Mouse (Mus musculus) cortical plate, adult 2 months (tissue): ENCODE results near the gene Cope. TPM values are rescaled to one million over a fixed set of nuclear protein-coding genes. Genes with fewer than 3 reads are reported as not detected.

ENCODE experiments used
- H3K27ac ChIP-seq: fragments of 200-500 bp; 2 replicates; pipeline ENCODE4 v1.5.1; 2012; ENCODE audit warnings: low read length, control low read depth, inconsistent platforms; ENCODE audit not compliant: insufficient read depth
- H3K4me1 ChIP-seq: fragments of 200-500 bp; 2 replicates; pipeline ENCODE4 v1.6.1; 2011; ENCODE audit warnings: low read length; ENCODE audit not compliant: control insufficient read depth, insufficient read depth
- H3K4me3 ChIP-seq: fragments of 200-500 bp; 2 replicates; pipeline ENCODE4 v1.5.1; 2011; ENCODE audit warnings: mild to moderate bottlenecking, low read length, control low read depth; ENCODE audit not compliant: insufficient read depth
- CTCF ChIP-seq: fragments of 200-500 bp; IDR thresholded peaks from 2 replicates; pipeline ENCODE4 v1.5.1; 2011; ENCODE audit warnings: mild to moderate bottlenecking, control low read depth, low read length; ENCODE audit not compliant: insufficient read depth; ENCODE audit errors: extremely low read depth
- POLR2A ChIP-seq: fragments of 200-500 bp; IDR thresholded peaks from 2 replicates; pipeline ENCODE4 v1.6.1; 2011; ENCODE audit warnings: mild to moderate bottlenecking, low read length, control low read depth; ENCODE audit not compliant: insufficient read depth; ENCODE audit errors: extremely low read depth
- polyA plus RNA-seq: library from polyadenylated mRNA; depleted of rRNA; stranded (reverse); fragments of >200 nt; gene quantifications from 2 replicates; pipeline ENCODE4 v1.2.3, GENCODE M21; 2012

Gene Cope
- polyA plus RNA-seq, 1 experiment: 232 TPM

DNA sequence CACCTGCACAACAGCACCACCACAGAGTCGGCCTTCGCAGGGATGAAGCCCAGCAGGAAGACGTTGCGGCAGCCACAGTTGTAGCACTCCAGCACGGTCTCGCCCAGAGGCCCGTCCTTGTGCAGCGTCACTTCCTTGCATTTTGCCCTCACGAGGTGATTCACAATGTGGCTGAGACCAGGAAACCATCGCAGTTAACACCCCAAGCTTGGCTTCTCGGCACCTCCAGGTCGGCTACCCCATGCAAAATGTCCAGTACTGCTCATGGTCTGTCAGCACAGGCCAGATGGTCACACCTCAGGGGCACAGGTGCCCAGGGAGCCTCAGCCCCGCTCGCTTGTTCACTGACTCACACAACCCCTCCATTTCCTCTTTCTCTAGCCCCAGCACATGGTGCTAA, 39.7 kb downstream of the Cope start:
- no peaks in the 10 kb centered on the region for H3K4me1 ChIP-seq
- TF ChIP-seq CTCF (no peak), POLR2A (no peak)
- no peak overlapping the region for H3K27ac ChIP-seq
- H3K4me3 ChIP-seq: no peak overlapping the region

- Histone ChIP-seq H3K4me1 (no peaks in the 10 kb centered on the region), H3K4me3 (no peak overlapping the region), H3K27ac (no peak overlapping the region)
- no peak for TF ChIP-seq POLR2A
- no peak for TF ChIP-seq CTCF
These were observed 40.8 kb downstream of the Cope start for GRCm38 (mm10) chr8:70343076-70343475.

- H3K4me1 ChIP-seq: no peaks in the 10 kb centered on the region
- TF ChIP-seq POLR2A: no peak
- peak; percentile 64 for TF ChIP-seq CTCF
- H3K27ac ChIP-seq: no peak overlapping the region
- no peak overlapping the region for H3K4me3 ChIP-seq
These were observed 41.4 kb downstream of the Cope start for GRCm38 (mm10) chr8:70343696-70344095.

DNA sequence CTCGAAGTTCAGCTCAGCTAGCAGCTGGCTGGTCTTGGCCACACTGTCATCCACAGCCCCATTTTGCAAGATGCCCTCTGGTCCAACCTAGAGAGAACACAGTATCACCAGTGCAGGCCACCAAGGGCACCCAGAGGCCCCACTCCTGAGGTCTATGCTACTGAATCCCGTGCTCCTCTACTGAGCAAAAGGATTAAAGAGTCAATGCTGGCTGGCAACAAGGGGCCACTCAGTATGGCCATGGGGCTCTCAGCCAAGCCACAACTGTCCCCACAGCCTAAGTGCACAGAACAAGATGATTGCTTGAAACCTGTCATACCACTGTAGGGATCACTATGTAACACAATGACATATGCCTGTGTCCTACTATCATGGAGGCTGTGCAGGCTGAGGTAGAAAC, 42.0 kb downstream of the Cope start:
- TF ChIP-seq POLR2A (no peak), CTCF (no peak)
- no peak overlapping the region for H3K4me3 ChIP-seq
- H3K27ac ChIP-seq: no peak overlapping the region
- H3K4me1 ChIP-seq: no peaks in the 10 kb centered on the region

DNA sequence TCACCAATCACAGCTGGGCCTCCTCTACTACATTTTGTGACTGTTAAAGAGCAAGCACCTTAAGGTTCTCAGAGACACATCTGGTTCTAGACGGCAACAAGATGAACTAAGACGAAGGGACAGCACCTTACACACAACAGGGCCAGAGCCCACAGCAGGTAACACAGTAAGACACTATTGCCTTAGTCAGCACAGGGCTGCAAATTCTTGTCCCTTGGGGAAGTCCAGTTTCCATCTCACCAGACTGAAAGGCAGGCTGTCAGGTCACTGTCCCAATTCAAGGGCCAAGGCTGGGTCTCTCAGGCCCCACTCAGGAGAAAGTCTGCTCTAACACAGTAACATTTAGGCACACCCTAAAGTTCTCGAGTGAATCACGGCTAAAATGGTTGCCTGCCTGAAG, 45.1 kb downstream of the Cope start:
- H3K4me1 ChIP-seq: peaks cover 6% of the 10 kb centered on the region; the same call in 1 of the 2 replicates
- no peak overlapping the region for H3K4me3 ChIP-seq
- H3K27ac ChIP-seq: no peak overlapping the region
- TF ChIP-seq CTCF (no peak), POLR2A (no peak)

DNA sequence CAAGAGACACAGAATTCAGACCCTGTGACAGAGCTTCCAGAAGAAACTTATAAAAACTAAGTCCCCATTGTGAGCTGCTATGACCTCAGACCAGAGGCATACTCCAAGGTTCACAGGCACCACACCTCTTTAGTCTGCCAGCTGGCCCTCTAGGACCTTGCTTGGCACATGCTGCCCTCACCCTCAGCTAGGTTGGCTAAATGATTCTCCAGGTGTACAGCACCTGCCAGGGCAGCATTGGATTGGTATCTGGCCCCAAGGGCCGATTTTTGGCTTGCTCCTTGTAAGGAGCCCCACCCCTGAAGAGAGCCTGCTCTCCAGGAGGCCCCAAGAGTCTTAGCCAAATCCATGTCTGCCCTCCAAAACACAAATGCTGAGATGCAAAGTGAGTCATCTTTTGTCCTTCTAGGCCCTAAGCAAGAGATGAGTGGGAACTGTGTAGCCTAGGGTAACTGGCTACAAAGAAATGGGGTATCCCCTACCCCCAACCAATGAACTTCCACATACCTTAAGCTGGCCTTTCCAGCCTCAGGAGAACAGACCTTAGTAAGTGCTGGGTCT, 45.6 kb downstream of the Cope start:
- no peak for TF ChIP-seq POLR2A
- no peak for TF ChIP-seq CTCF
- Histone ChIP-seq H3K4me3 (no peak overlapping the region), H3K27ac (no peak overlapping the region), H3K4me1 (peaks cover 6% of the 10 kb centered on the region; the same call in 1 of the 2 replicates)

- no peak overlapping the region for H3K27ac ChIP-seq
- H3K4me3 ChIP-seq: peak overlapping the region; percentile 40
- TF ChIP-seq POLR2A (no peak), CTCF (no peak)
- peaks cover 6% of the 10 kb centered on the region; the same call in 1 of the 2 replicates for H3K4me1 ChIP-seq
These were observed 49.0 kb downstream of the Cope start for GRCm38 (mm10) chr8:70351035-70351999.

- H3K27ac ChIP-seq: no peak overlapping the region
- peaks cover 6% of the 10 kb centered on the region; the same call in 1 of the 2 replicates for H3K4me1 ChIP-seq
- peak overlapping the region; percentile 40 for H3K4me3 ChIP-seq
- TF ChIP-seq POLR2A: no peak
- no peak for TF ChIP-seq CTCF
These were observed 49.7 kb downstream of the Cope start for GRCm38 (mm10) chr8:70352000-70352384.

GRCm38 (mm10) chr8:70352657-70353151, 50.4 kb downstream of the Cope start:
- H3K4me3 ChIP-seq: peak overlapping the region; percentile 40
- no peak overlapping the region for H3K27ac ChIP-seq
- H3K4me1 ChIP-seq: peaks cover 6% of the 10 kb centered on the region; the same call in 1 of the 2 replicates
- TF ChIP-seq CTCF (no peak), POLR2A (no peak)
